ENCODE assay signal across 8 mouse cellular contexts in the genomic region with DNA sequence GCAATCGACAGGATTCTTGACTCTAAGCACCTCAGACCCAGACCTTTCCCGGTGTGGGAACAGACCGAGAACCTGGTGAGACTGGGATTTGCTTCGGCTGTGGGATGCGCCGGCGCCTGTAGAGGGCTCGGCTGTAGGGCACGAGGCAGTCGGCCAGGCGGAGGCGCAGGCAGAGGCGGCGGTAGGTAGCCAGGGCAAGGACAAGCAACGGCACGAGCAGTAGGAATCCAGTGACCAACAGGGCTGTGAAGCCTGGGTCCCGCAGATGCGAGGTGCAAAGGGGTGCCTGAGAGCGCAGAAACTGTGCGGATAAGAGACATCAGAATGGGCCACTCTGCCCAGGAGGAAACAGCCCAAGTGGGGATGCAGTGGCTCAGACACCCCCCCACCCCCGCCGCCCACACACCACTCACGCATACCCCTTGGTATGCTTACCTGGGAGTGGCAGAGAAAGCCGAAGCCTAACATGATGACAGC. TPM values are rescaled to one million over a fixed set of nuclear protein-coding genes. Genes with fewer than 3 reads are reported as not detected.
DNase-seq lines count a peak whose midpoint lies in the region; ATAC-seq lines count a peak whose summit lies in the region.

No protein-coding gene starts in this region.

- H3K36me3 ChIP-seq in heart, embryonic 13.5 days: peaks cover 37% of the 10 kb centered on the region
- peaks cover 42% of the 10 kb centered on the region for H3K36me3 ChIP-seq in limb, embryonic 12.5 days
- H3K36me3 ChIP-seq in neural tube, embryonic 14.5 days (ENCODE audit: control insufficient read depth, insufficient read depth, low read length): peaks cover 30% of the 10 kb centered on the region

- peak overlapping the region; percentile 95 for H3K9ac ChIP-seq in heart, embryonic 13.5 days
- peak overlapping the region; percentile 61 for H3K9ac ChIP-seq in limb, embryonic 12.5 days (replicated peaks)
- H3K9ac ChIP-seq in neural tube, embryonic 14.5 days (replicated peaks; ENCODE audit: low read depth, low read length): 0 out of 2 replicates have a peak overlapping the region, but pooled peaks have one; percentile 22

- H3K27me3 ChIP-seq in heart, embryonic 13.5 days (replicated peaks): 0 out of 2 replicates have a peak, but pooled peaks cover 4% of the 10 kb centered on the region
- peaks cover 8% of the 10 kb centered on the region for H3K27me3 ChIP-seq in limb, embryonic 12.5 days
- no peaks in the 10 kb centered on the region for H3K27me3 ChIP-seq in neural tube, embryonic 14.5 days (ENCODE audit: control insufficient read depth, insufficient read depth, low read length)

- DNase-seq in cerebellum, adult 11 months: peak; percentile 65
- peak; percentile 34 for DNase-seq in 3134 (ENCODE audit: extremely low read depth, insufficient read length, low spot score)
- DNase-seq in cerebellum, postnatal 14 days: peak; percentile 54 to 67

- H3K4me1 ChIP-seq in heart, embryonic 13.5 days: peaks cover 60% of the 10 kb centered on the region
- H3K4me1 ChIP-seq in limb, embryonic 12.5 days (replicated peaks): peaks cover 56% of the 10 kb centered on the region
- peaks cover 11% of the 10 kb centered on the region; the same call in 1 of the 2 replicates for H3K4me1 ChIP-seq in neural tube, embryonic 14.5 days (ENCODE audit: control insufficient read depth, insufficient read depth, low read length)

- H3K4me3 ChIP-seq in heart, embryonic 13.5 days: peak overlapping the region; percentile 78
- peak overlapping the region; percentile 66 for H3K4me3 ChIP-seq in limb, embryonic 12.5 days (replicated peaks)
- H3K4me3 ChIP-seq in neural tube, embryonic 14.5 days (ENCODE audit: low read depth, low read length): 0 out of 2 replicates have a peak overlapping the region, but pooled peaks have one; percentile 1

- no peak for ATAC-seq in cerebellum, adult (ENCODE audit: insufficient number of reproducible peaks, low FRiP score, low TSS enrichment)
- no peak for ATAC-seq in heart, embryonic 13.5 days (ENCODE audit: extremely low read depth, insufficient number of reproducible peaks, low FRiP score, low TSS enrichment)
- no peak for ATAC-seq in limb, embryonic 12.5 days (ENCODE audit: insufficient number of reproducible peaks, insufficient read depth, low FRiP score, low TSS enrichment, low read depth)
- no peak for ATAC-seq in neural tube, embryonic 14.5 days (ENCODE audit: low read depth)
- no peak for ATAC-seq in megakaryocyte-erythroid progenitor cell, adult 5-6 weeks (replicated peaks; ENCODE audit: low FRiP score, low TSS enrichment, poor library complexity, severe bottlenecking)

- H3K4me2 ChIP-seq in heart, embryonic 13.5 days: peak overlapping the region; percentile 91
- peak overlapping the region; percentile 84 for H3K4me2 ChIP-seq in limb, embryonic 12.5 days
- H3K4me2 ChIP-seq in neural tube, embryonic 14.5 days (ENCODE audit: low read depth, low read length): no peak overlapping the region; the same call in 1 of the 2 replicates

- 4% methylated on average over 24 of the region's 24 CpGs for WGBS in heart, embryonic 13.5 days
- 7% methylated on average over 24 of the region's 24 CpGs for WGBS in limb, embryonic 12.5 days
- WGBS in neural tube, embryonic 14.5 days: 13% methylated on average over 24 of the region's 24 CpGs

- no peaks in the 10 kb centered on the region for H3K9me3 ChIP-seq in heart, embryonic 13.5 days
- H3K9me3 ChIP-seq in limb, embryonic 12.5 days: no peaks in the 10 kb centered on the region
- no peaks in the 10 kb centered on the region for H3K9me3 ChIP-seq in neural tube, embryonic 14.5 days (ENCODE audit: control insufficient read depth, low read length)

- peak overlapping the region; percentile 98 for H3K27ac ChIP-seq in heart, embryonic 13.5 days (replicated peaks)
- H3K27ac ChIP-seq in limb, embryonic 12.5 days: peak overlapping the region; percentile 82
- H3K27ac ChIP-seq in neural tube, embryonic 14.5 days (ENCODE audit: low read depth, low read length): 0 out of 2 replicates have a peak overlapping the region, but pooled peaks have one; percentile 12

RNA-seq across cellular contexts. Expression of a gene that starts 0.4 kb away (rescaled TPM):
- polyA plus RNA-seq in heart, embryonic 13.5 days (2015; fragmentation: Nextera tagmentation; extraction: Ambion mirVana): 40.0 and 40.5 TPM in 2 replicates
- 24.2 and 25.4 TPM in 2 replicates for polyA plus RNA-seq in limb, embryonic 12.5 days (2016; fragmentation: Nextera tagmentation; extraction: Ambion mirVana)
- polyA plus RNA-seq in neural tube, embryonic 14.5 days (2014; fragmentation: Nextera tagmentation; extraction: Ambion mirVana): 2.3 and 5.3 TPM in 2 replicates
- 0.37 TPM in 1 of 2 replicates, not detected in the other for total RNA-seq in megakaryocyte-erythroid progenitor cell, adult 5-6 weeks (2014; fragmentation: Nextera tagmentation)
- total RNA-seq in megakaryocyte-erythroid progenitor cell, adult 5-6 weeks (2017): not detected in 2 replicates

RNA-seq across cellular contexts. Expression of a gene that starts 2.2 kb away (rescaled TPM):
- 21.2 and 21.5 TPM in 2 replicates for polyA plus RNA-seq in heart, embryonic 13.5 days (2015; fragmentation: Nextera tagmentation; extraction: Ambion mirVana)
- polyA plus RNA-seq in limb, embryonic 12.5 days (2016; fragmentation: Nextera tagmentation; extraction: Ambion mirVana): 42.5 and 42.6 TPM in 2 replicates
- polyA plus RNA-seq in neural tube, embryonic 14.5 days (2014; fragmentation: Nextera tagmentation; extraction: Ambion mirVana): 21.3 and 29.9 TPM in 2 replicates
- 16.2 and 20.9 TPM in 2 replicates for total RNA-seq in megakaryocyte-erythroid progenitor cell, adult 5-6 weeks (2014; fragmentation: Nextera tagmentation)
- total RNA-seq in megakaryocyte-erythroid progenitor cell, adult 5-6 weeks (2017): 36.7 and 41.7 TPM in 2 replicates

RNA-seq across cellular contexts. Expression of a gene that starts 2.3 kb away (rescaled TPM):
- 135 and 139 TPM in 2 replicates for polyA plus RNA-seq in heart, embryonic 13.5 days (2015; fragmentation: Nextera tagmentation; extraction: Ambion mirVana)
- 126 and 136 TPM in 2 replicates for polyA plus RNA-seq in limb, embryonic 12.5 days (2016; fragmentation: Nextera tagmentation; extraction: Ambion mirVana)
- polyA plus RNA-seq in neural tube, embryonic 14.5 days (2014; fragmentation: Nextera tagmentation; extraction: Ambion mirVana): 112 and 132 TPM in 2 replicates
- total RNA-seq in megakaryocyte-erythroid progenitor cell, adult 5-6 weeks (2014; fragmentation: Nextera tagmentation): 161 and 169 TPM in 2 replicates
- 156 and 170 TPM in 2 replicates for total RNA-seq in megakaryocyte-erythroid progenitor cell, adult 5-6 weeks (2017)

RNA-seq across cellular contexts. Expression of a gene that starts 15.9 kb away (rescaled TPM):
- polyA plus RNA-seq in heart, embryonic 13.5 days (2015; fragmentation: Nextera tagmentation; extraction: Ambion mirVana): 20.9 and 21.6 TPM in 2 replicates
- 45.4 and 49.1 TPM in 2 replicates for polyA plus RNA-seq in limb, embryonic 12.5 days (2016; fragmentation: Nextera tagmentation; extraction: Ambion mirVana)
- polyA plus RNA-seq in neural tube, embryonic 14.5 days (2014; fragmentation: Nextera tagmentation; extraction: Ambion mirVana): 36.1 and 37.5 TPM in 2 replicates
- 19.3 and 22.1 TPM in 2 replicates for total RNA-seq in megakaryocyte-erythroid progenitor cell, adult 5-6 weeks (2014; fragmentation: Nextera tagmentation)
- 1.6 and 2.7 TPM in 2 replicates for total RNA-seq in megakaryocyte-erythroid progenitor cell, adult 5-6 weeks (2017)

RNA-seq across cellular contexts. Expression of a gene that starts 28.4 kb away (rescaled TPM):
- 18.0 and 18.8 TPM in 2 replicates for polyA plus RNA-seq in heart, embryonic 13.5 days (2015; fragmentation: Nextera tagmentation; extraction: Ambion mirVana)
- 121 and 124 TPM in 2 replicates for polyA plus RNA-seq in limb, embryonic 12.5 days (2016; fragmentation: Nextera tagmentation; extraction: Ambion mirVana)
- 86.0 and 89.6 TPM in 2 replicates for polyA plus RNA-seq in neural tube, embryonic 14.5 days (2014; fragmentation: Nextera tagmentation; extraction: Ambion mirVana)
- 45.7 and 57.3 TPM in 2 replicates for total RNA-seq in megakaryocyte-erythroid progenitor cell, adult 5-6 weeks (2014; fragmentation: Nextera tagmentation)
- total RNA-seq in megakaryocyte-erythroid progenitor cell, adult 5-6 weeks (2017): 21.0 and 49.2 TPM in 2 replicates

Comparison
In these comparisons a context has a peak if more than half of its experiments do, and no peak if none do; other contexts are left out.
1. H3K27ac ChIP-seq: peak in every context shown above with its lines; median percentile 98 in heart, embryonic 13.5 days; 82 in limb, embryonic 12.5 days; 12 in neural tube, embryonic 14.5 days.
2. H3K4me3 ChIP-seq: peak in every context shown above with its lines; median percentile 78 in heart, embryonic 13.5 days; 66 in limb, embryonic 12.5 days; 1 in neural tube, embryonic 14.5 days.
3. H3K9ac ChIP-seq: peak in every context shown above with its lines; median percentile 95 in heart, embryonic 13.5 days; 61 in limb, embryonic 12.5 days; 22 in neural tube, embryonic 14.5 days.